Mouse (Mus musculus) neural tube, postnatal 0 days (tissue): Measurements from ENCODE around the gene Olfr1467. TPM values are rescaled to one million over a fixed set of nuclear protein-coding genes. Genes with fewer than 3 reads are reported as not detected.

Source experiments
- polyA plus RNA-seq: library from polyadenylated mRNA; unstranded; fragments of >200 nt; fragmentation: Nextera tagmentation; extraction: Ambion mirVana; gene quantifications from 2 replicates; pipeline ENCODE4 v1.2.1, GENCODE M21; 2015

The Olfr1467 gene
- polyA plus RNA-seq, result not detected in 2 replicates

GRCm38 (mm10) chr19:13361936-13362335 is at the start of gene Olfr1467:
TSS of gene Olfr1467 (plus strand) at chr19:13362236.

GRCm38 (mm10) chr19:13315441-13315840 is 46.6 kb upstream of the Olfr1467 start, which contains the start of gene Olfr1465:
TSS of gene Olfr1465 (minus strand) at chr19:13315541.

GRCm38 (mm10) chr19:13338562-13338961 is 23.5 kb upstream of the Olfr1467 start, which contains the start of gene Olfr1466:
TSS of gene Olfr1466 (plus strand) at chr19:13338862.

GRCm38 (mm10) chr19:13407549-13407948 is 45.5 kb downstream of the Olfr1467 start, which contains the start of gene Olfr1469:
TSS of gene Olfr1469 (plus strand) at chr19:13407849.

Other genes with a start within 250 kb of the Olfr1467 start
- gene Olfr1459, start 212.7 kb upstream of the Olfr1467 start, polyA plus RNA-seq, result 0.03 TPM in 1 of 2 replicates, not detected in the other
- not detected in 2 replicates for gene Olfr1461, start 199.2 kb upstream of the Olfr1467 start, polyA plus RNA-seq
- gene Olfr1462, start 176.5 kb upstream of the Olfr1467 start, polyA plus RNA-seq, result not detected in 2 replicates
- gene Olfr1463, start 130.9 kb upstream of the Olfr1467 start, polyA plus RNA-seq, result not detected in 2 replicates
- not detected in 2 replicates for gene Olfr1465, start 46.7 kb upstream of the Olfr1467 start, polyA plus RNA-seq
- not detected in 2 replicates for gene Olfr1466, start 23.4 kb upstream of the Olfr1467 start, polyA plus RNA-seq
- gene Olfr1469, start 45.6 kb downstream of the Olfr1467 start, polyA plus RNA-seq, result not detected in 2 replicates
- gene Olfr1471, start 81.2 kb downstream of the Olfr1467 start, polyA plus RNA-seq, result not detected in 2 replicates
- not detected in 2 replicates for gene Olfr1472, start 93.8 kb downstream of the Olfr1467 start, polyA plus RNA-seq
- gene Olfr1474, start 107.3 kb downstream of the Olfr1467 start, polyA plus RNA-seq, result not detected in 2 replicates
- gene Olfr1475, start 118.0 kb downstream of the Olfr1467 start, polyA plus RNA-seq, result not detected in 2 replicates
- not detected in 2 replicates for gene Olfr1477, start 138.3 kb downstream of the Olfr1467 start, polyA plus RNA-seq
- gene Olfr1480, start 165.7 kb downstream of the Olfr1467 start, polyA plus RNA-seq, result not detected in 2 replicates
- not detected in 2 replicates for gene Olfr1484, start 221.3 kb downstream of the Olfr1467 start, polyA plus RNA-seq